Comparison of ENCODE assay signal across 8 mouse cellular contexts in the genomic region with DNA sequence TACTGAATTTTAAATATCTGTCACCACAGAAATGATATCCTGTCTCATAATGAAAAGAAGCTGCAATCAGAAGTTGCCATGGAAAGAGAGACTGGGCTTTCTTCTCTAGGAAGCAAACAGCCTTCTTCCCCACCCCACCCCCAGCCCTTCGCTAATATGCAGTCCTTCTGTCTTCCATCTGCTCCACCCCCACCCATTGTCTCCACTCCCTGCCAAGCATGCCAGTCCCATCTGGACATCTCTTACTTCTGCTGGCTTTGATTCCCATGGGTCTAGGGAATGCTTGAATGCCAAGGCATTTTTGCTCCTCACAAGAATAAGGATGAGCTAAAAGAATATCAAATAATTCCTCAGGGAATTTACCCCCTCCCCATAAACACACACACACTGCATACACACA.
DNase-seq lines count a peak whose midpoint lies in the region; ATAC-seq lines count a peak whose summit lies in the region.

No protein-coding gene starts in this region.

- DNase-seq in adrenal gland, postnatal 25 days: peak; percentile 2
- DNase-seq in adrenal gland, adult 8-10 months: no peak
- DNase-seq in frontal cortex, postnatal 10 days (ENCODE audit: low spot score in 2 of 2): peak; percentile 31 to 54
- peak; percentile 65 to 69 for DNase-seq in left cerebral cortex, postnatal 36 days (ENCODE audit: low spot score in 2 of 2)
- DNase-seq in right cerebral cortex, postnatal 25 days: peak; percentile 62
- no peak for DNase-seq in gastrocnemius, postnatal 4 days (ENCODE audit: low spot score in 2 of 2)
- DNase-seq in thymus, postnatal 14 days: no peak

- ATAC-seq in megakaryocyte-erythroid progenitor cell, adult 5-6 weeks (replicated peaks; ENCODE audit: low FRiP score, low TSS enrichment, poor library complexity, severe bottlenecking): no peak

- intact Hi-C loops in left cerebral cortex, postnatal 36 days (cut with DNase I): loop anchor here (10.0 kb wide), 1 partner anchor 432 kb away; no protein-coding TSS in a partner anchor

Comparison
In these comparisons a context has a peak if more than half of its experiments do, and no peak if none do; other contexts are left out.
1. DNase-seq: peak in adrenal gland, postnatal 25 days (single experiment), frontal cortex, postnatal 10 days (2 of 2), left cerebral cortex, postnatal 36 days (2 of 2) and right cerebral cortex, postnatal 25 days (single experiment); none in adrenal gland, adult 8-10 months (single experiment), gastrocnemius, postnatal 4 days (0 of 2) and thymus, postnatal 14 days (single experiment).